Mouse (Mus musculus): ENCODE measurements around the gene Il17rd. TPM values are rescaled to one million over a fixed set of nuclear protein-coding genes. Genes with fewer than 3 reads are reported as not detected.

The Il17rd gene
- polyA plus RNA-seq, 1 experiment: not detected

GRCm38 (mm10) chr14:27116577-27117165 is 77.9 kb downstream of the Il17rd start:
- Histone ChIP-seq H3K4me3 (ENCODE audit: insufficient read depth, low read depth, low read length) (no peak overlapping the region), H3K27ac (ENCODE audit: insufficient read depth, low read depth, low read length) (no peak overlapping the region), H3K4me1 (ENCODE audit: control insufficient read depth, insufficient read depth, low read length) (peaks cover 12% of the 10 kb centered on the region)
- TF ChIP-seq CTCF (IDR thresholded peaks at IDR 0.05; ENCODE audit: insufficient read depth, low read depth, low read length) (no peak), POLR2A (IDR thresholded peaks at IDR 0.05; ENCODE audit: insufficient read depth, low read depth, low read length) (no peak)
- WGBS: 93% methylated on average over 4 of the region's 4 CpGs

GRCm38 (mm10) chr14:27118546-27118945 is 79.8 kb downstream of the Il17rd start:
- 89% methylated on average over 5 of the region's 5 CpGs for WGBS
- Histone ChIP-seq H3K4me1 (ENCODE audit: control insufficient read depth, insufficient read depth, low read length) (peaks cover 17% of the 10 kb centered on the region), H3K4me3 (ENCODE audit: insufficient read depth, low read depth, low read length) (no peak overlapping the region), H3K27ac (ENCODE audit: insufficient read depth, low read depth, low read length) (no peak overlapping the region)
- TF ChIP-seq CTCF (IDR thresholded peaks at IDR 0.05; ENCODE audit: insufficient read depth, low read depth, low read length) (no peak), POLR2A (IDR thresholded peaks at IDR 0.05; ENCODE audit: insufficient read depth, low read depth, low read length) (no peak)

GRCm38 (mm10) chr14:27122646-27123045 is 83.9 kb downstream of the Il17rd start:
- TF ChIP-seq CTCF (IDR thresholded peaks at IDR 0.05; ENCODE audit: insufficient read depth, low read depth, low read length) (no peak), POLR2A (IDR thresholded peaks at IDR 0.05; ENCODE audit: insufficient read depth, low read depth, low read length) (no peak)
- no peak overlapping the region for H3K27ac ChIP-seq (ENCODE audit: insufficient read depth, low read depth, low read length)

GRCm38 (mm10) chr14:27123543-27123942 is 84.8 kb downstream of the Il17rd start:
- TF ChIP-seq CTCF (IDR thresholded peaks at IDR 0.05; ENCODE audit: insufficient read depth, low read depth, low read length): no peak
- no peak for TF ChIP-seq POLR2A (IDR thresholded peaks at IDR 0.05; ENCODE audit: insufficient read depth, low read depth, low read length)
- H3K4me1 ChIP-seq (ENCODE audit: control insufficient read depth, insufficient read depth, low read length): peaks cover 5% of the 10 kb centered on the region
- 22% methylated on average over 8 of the region's 8 CpGs for WGBS
- no peak overlapping the region for H3K4me3 ChIP-seq (ENCODE audit: insufficient read depth, low read depth, low read length)
- no peak overlapping the region for H3K27ac ChIP-seq (ENCODE audit: insufficient read depth, low read depth, low read length)

More at GRCm38 (mm10) chr14:27122646-27123045, 83.9 kb downstream of the Il17rd start:
- 89% methylated on average over 3 of the region's 3 CpGs for WGBS
- peaks cover 5% of the 10 kb centered on the region for H3K4me1 ChIP-seq (ENCODE audit: control insufficient read depth, insufficient read depth, low read length)
- H3K4me3 ChIP-seq (ENCODE audit: insufficient read depth, low read depth, low read length): no peak overlapping the region

GRCm38 (mm10) chr14:27130031-27130430 is 91.3 kb downstream of the Il17rd start:
- no peak for TF ChIP-seq CTCF (IDR thresholded peaks at IDR 0.05; ENCODE audit: insufficient read depth, low read depth, low read length)
- no peak for TF ChIP-seq POLR2A (IDR thresholded peaks at IDR 0.05; ENCODE audit: insufficient read depth, low read depth, low read length)
- H3K4me3 ChIP-seq (ENCODE audit: insufficient read depth, low read depth, low read length): no peak overlapping the region
- 81% methylated on average over 3 of the region's 3 CpGs for WGBS
- H3K27ac ChIP-seq (ENCODE audit: insufficient read depth, low read depth, low read length): no peak overlapping the region
- H3K4me1 ChIP-seq (ENCODE audit: control insufficient read depth, insufficient read depth, low read length): no peaks in the 10 kb centered on the region

- Histone ChIP-seq H3K4me3 (ENCODE audit: insufficient read depth, low read depth, low read length) (no peak overlapping the region), H3K4me1 (ENCODE audit: control insufficient read depth, insufficient read depth, low read length) (no peaks in the 10 kb centered on the region), H3K27ac (ENCODE audit: insufficient read depth, low read depth, low read length) (no peak overlapping the region)
- 89% methylated on average over 1 of the region's 1 CpGs for WGBS
- TF ChIP-seq POLR2A (IDR thresholded peaks at IDR 0.05; ENCODE audit: insufficient read depth, low read depth, low read length): no peak
These were observed 91.9 kb downstream of the Il17rd start for GRCm38 (mm10) chr14:27130676-27131075.

GRCm38 (mm10) chr14:27131521-27131920 is 92.8 kb downstream of the Il17rd start:
- TF ChIP-seq POLR2A (IDR thresholded peaks at IDR 0.05; ENCODE audit: insufficient read depth, low read depth, low read length) (no peak), CTCF (IDR thresholded peaks at IDR 0.05; ENCODE audit: insufficient read depth, low read depth, low read length) (no peak)
- WGBS: 73% methylated on average over 1 of the region's 1 CpGs

GRCm38 (mm10) chr14:27138891-27139290 is 100.2 kb downstream of the Il17rd start:
- H3K4me3 ChIP-seq (ENCODE audit: insufficient read depth, low read depth, low read length): no peak overlapping the region
- no peak for TF ChIP-seq CTCF (IDR thresholded peaks at IDR 0.05; ENCODE audit: insufficient read depth, low read depth, low read length)
- TF ChIP-seq POLR2A (IDR thresholded peaks at IDR 0.05; ENCODE audit: insufficient read depth, low read depth, low read length): no peak
- peaks cover 2% of the 10 kb centered on the region for H3K4me1 ChIP-seq (ENCODE audit: control insufficient read depth, insufficient read depth, low read length)
- WGBS: 52% methylated on average over 9 of the region's 9 CpGs
- no peak overlapping the region for H3K27ac ChIP-seq (ENCODE audit: insufficient read depth, low read depth, low read length)

More at GRCm38 (mm10) chr14:27131521-27131920, 92.8 kb downstream of the Il17rd start:
- no peaks in the 10 kb centered on the region for H3K4me1 ChIP-seq (ENCODE audit: control insufficient read depth, insufficient read depth, low read length)
- no peak overlapping the region for H3K27ac ChIP-seq (ENCODE audit: insufficient read depth, low read depth, low read length)
- H3K4me3 ChIP-seq (ENCODE audit: insufficient read depth, low read depth, low read length): no peak overlapping the region

GRCm38 (mm10) chr14:27139968-27140367 is 101.2 kb downstream of the Il17rd start:
- TF ChIP-seq POLR2A (IDR thresholded peaks at IDR 0.05; ENCODE audit: insufficient read depth, low read depth, low read length): no peak
- no peak for TF ChIP-seq CTCF (IDR thresholded peaks at IDR 0.05; ENCODE audit: insufficient read depth, low read depth, low read length)
- 74% methylated on average over 3 of the region's 3 CpGs for WGBS
- no peak overlapping the region for H3K27ac ChIP-seq (ENCODE audit: insufficient read depth, low read depth, low read length)
- H3K4me3 ChIP-seq (ENCODE audit: insufficient read depth, low read depth, low read length): no peak overlapping the region
- peaks cover 2% of the 10 kb centered on the region for H3K4me1 ChIP-seq (ENCODE audit: control insufficient read depth, insufficient read depth, low read length)

Measured in olfactory bulb, adult 2 months (tissue).